Mouse (Mus musculus): ENCODE data around the gene Mark1.
A peak's percentile ranks its signal among the peaks of the same experiment; 100 is the strongest.

Mark1 gene

DNA sequence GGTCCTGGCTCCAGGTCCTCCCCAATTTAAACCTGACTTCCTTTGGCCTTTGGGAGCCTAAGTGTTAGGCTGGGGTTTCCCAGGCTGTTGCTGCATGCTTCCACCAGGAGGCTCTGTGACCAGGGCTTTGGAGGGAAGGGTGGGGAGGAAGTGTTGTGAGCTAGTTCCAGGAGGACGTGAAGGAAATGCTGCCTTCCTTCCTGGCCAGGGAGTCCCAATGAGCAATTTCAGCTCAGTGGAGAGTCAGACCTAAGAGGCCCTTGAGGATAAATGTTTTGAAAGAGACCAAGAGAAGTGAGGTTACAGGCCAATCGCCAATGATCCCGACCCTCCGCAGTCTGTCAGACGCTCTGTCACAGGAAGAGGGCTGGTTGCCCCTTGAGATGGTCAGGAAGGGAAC lies 146.0 kb downstream of the Mark1 start:
- DNase-seq (ENCODE audit: low read depth, low spot score), result peak; percentile 73

DNA sequence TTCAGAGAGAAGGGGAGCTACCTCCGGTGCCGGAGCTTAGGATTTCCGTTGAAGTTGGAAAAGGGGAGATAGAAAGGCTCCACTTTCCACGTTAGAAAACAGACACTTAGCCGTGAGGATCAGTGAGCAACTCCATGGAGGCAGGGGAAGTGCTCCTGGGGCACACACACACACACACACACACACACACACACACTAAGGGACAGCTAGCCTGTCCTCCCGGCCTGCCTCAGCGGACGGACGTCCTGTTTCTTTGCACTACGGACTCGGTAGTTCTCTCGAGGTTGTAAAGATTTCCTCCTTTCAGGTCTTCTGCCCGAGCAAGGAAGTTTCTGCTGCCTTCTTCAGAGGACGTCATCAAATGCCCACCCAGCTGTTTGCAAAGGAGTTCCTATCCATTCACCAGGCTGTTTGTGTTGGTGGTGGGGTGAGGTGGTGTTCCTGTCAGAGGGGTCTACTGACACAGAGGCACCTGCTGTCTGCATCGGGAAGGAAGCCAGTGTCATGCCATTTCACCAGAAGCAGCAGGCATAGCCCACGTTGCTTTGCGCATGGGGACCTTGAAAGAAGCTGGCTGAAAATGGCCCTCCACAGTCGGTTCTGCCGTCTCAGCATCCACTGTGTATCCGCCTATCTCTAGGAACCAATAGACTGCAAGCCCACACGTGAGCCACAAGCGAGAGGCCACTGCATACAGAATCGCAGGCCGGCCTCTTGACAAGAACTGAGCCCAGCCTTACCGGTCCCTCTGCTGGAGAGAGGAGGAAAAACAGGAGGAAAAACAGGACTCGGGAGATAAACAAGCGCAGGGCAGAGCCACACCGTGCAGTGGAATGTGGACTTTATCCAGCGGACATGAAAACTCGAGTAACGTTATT lies 147.4 kb downstream of the Mark1 start:
- peak; percentile 93 for DNase-seq (ENCODE audit: low read depth, low spot score)

DNA sequence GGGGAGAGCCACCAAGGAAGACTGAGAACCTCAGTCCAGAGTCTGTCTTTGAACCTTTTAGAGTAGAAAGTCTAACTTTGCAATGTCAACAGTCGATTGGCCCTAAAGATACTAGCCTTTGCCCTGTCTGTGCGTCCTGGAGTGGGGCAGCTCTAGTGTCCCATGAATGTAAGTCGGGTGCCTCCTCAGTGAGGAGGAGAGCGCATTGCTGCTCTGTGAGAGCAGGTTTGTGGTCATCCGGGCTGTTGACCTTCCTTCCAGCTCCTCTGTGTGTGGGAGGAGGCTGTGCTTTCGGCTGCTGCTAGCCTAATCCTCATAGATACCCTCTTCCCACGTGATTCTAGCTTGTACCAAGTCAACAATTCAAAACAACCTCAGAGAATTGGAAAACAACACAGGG lies 148.2 kb downstream of the Mark1 start:
- DNase-seq (ENCODE audit: low read depth, low spot score), result no peak

DNA sequence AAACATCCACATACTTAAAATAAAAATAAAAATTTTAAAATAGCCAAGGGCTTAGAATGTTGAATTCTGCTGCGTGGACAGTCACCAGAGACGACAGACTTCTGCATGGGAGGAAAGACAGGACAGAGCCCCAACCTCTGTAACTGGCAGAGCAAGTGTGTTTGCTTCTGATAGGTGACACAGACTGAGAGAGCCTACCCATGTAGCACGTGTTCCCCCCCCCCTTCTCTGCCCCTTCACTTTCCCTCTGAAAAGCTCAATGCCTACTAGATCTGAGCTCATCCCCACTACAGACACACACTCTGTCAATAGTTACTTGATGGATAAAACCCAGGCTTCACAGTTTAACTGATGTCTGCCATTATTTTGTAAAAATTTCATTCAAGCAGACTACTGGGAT lies 152.4 kb downstream of the Mark1 start:
- no peak for DNase-seq (ENCODE audit: low read depth, low spot score)
